Mouse (Mus musculus) MEL (cell line): Measurements from ENCODE around the gene Topbp1. TPM values are rescaled to one million over a fixed set of nuclear protein-coding genes. Genes with fewer than 3 reads are reported as not detected.

ENCODE experiments used
- DNase-seq: peaks from one replicate; pipeline ENCODE4 v3.0.0; 2011; ENCODE audit warnings: low read depth, low spot score
- H3K27ac ChIP-seq: 2 replicates; pipeline ENCODE4 v1.5.1; 2012; ENCODE audit warnings: low read depth, mild to moderate bottlenecking, control low read depth, low read length, moderate library complexity; ENCODE audit not compliant: control insufficient read depth
- H3K27me3 ChIP-seq, 2 experiments: fragments of 150-350 bp in 1 of 2; sonication (generic) in 1 of 2; 2 replicates each; pipeline ENCODE4 v1.6.1; 2012; ENCODE audit warnings: low read length in 2 of 2, mild to moderate bottlenecking in 2 of 2, improper control_type of control experiment in 1 of 2, moderate library complexity in 1 of 2; ENCODE audit not compliant: insufficient read depth in 2 of 2, control insufficient read depth in 1 of 2
- H3K36me3 ChIP-seq, 2 experiments: 2 replicates each; pipeline ENCODE4 v1.6.1; 2012 to 2014; ENCODE audit warnings: low read length in 2 of 2, improper control_type of control experiment in 1 of 2, inconsistent platforms in 1 of 2, mild to moderate bottlenecking in 1 of 2; ENCODE audit not compliant: insufficient read depth in 2 of 2, control insufficient read depth in 1 of 2
- H3K4me1 ChIP-seq, 2 experiments: fragments of 150-350 bp in 1 of 2; sonication (generic) in 1 of 2; 2 replicates each; pipeline ENCODE4 v1.6.1; 2012; ENCODE audit warnings: low read length in 2 of 2, improper control_type of control experiment in 1 of 2, mild to moderate bottlenecking in 1 of 2; ENCODE audit not compliant: insufficient read depth in 2 of 2, control insufficient read depth in 1 of 2
- H3K4me3 ChIP-seq, 2 experiments: fragments of 150-350 bp in 1 of 2; sonication (generic) in 1 of 2; 2 replicates each; pipeline ENCODE4 v1.5.1; 2012; ENCODE audit warnings: low read depth in 2 of 2, low read length in 2 of 2, mild to moderate bottlenecking in 2 of 2, moderate library complexity in 2 of 2, control low read depth in 1 of 2, improper control_type of control experiment in 1 of 2; ENCODE audit not compliant: control insufficient read depth in 1 of 2, insufficient read depth in 1 of 2
- H3K79me2 ChIP-seq: 2 replicates; pipeline ENCODE4 v1.6.1; 2012; ENCODE audit warnings: mild to moderate bottlenecking, low read length, moderate library complexity; ENCODE audit not compliant: control insufficient read depth, poor library complexity, insufficient read depth
- H3K9ac ChIP-seq: 2 replicates; pipeline ENCODE4 v1.6.1; 2012; ENCODE audit warnings: low read depth, mild to moderate bottlenecking, control low read depth, low read length, moderate library complexity; ENCODE audit not compliant: control insufficient read depth, poor library complexity, severe bottlenecking
- H3K9me3 ChIP-seq: fragments of 150-350 bp; sonication (generic); replicated peaks from 2 replicates; pipeline ENCODE4 v1.6.1; 2012; ENCODE audit warnings: mild to moderate bottlenecking, low read length, improper control_type of control experiment, moderate library complexity; ENCODE audit not compliant: insufficient read depth
- CHD2 ChIP-seq: IDR thresholded peaks from 2 replicates; pipeline ENCODE4 v1.6.1; 2011; ENCODE audit warnings: low read length, improper control_type of control experiment
- CTCF ChIP-seq, 3 experiments: IDR thresholded peaks in 2 of 3; conservative IDR thresholded peaks in 1 of 3; 2 replicates each; pipeline ENCODE4 v1.5.1; 2011 to 2012; ENCODE audit warnings: low read length in 3 of 3, low read depth in 2 of 3, mild to moderate bottlenecking in 2 of 3, improper control_type of control experiment in 1 of 3, inconsistent platforms in 1 of 3, mixed read lengths in 1 of 3, moderate library complexity in 1 of 3; ENCODE audit not compliant: control insufficient read depth in 1 of 3, insufficient read depth in 1 of 3, poor library complexity in 1 of 3, severe bottlenecking in 1 of 3
- E2F4 ChIP-seq: IDR thresholded peaks from 2 replicates; pipeline ENCODE4 v1.6.1; 2011; ENCODE audit warnings: low read depth, low read length, improper control_type of control experiment, borderline replicate concordance
- GATA1 ChIP-seq: IDR thresholded peaks from 2 replicates; pipeline ENCODE4 v1.6.1; 2011; ENCODE audit warnings: low read depth, low read length, improper control_type of control experiment
- MAFK ChIP-seq: IDR thresholded peaks from 2 replicates; pipeline ENCODE4 v1.6.1; 2011; ENCODE audit warnings: low read depth, mild to moderate bottlenecking, low read length, improper control_type of control experiment, borderline replicate concordance
- MAZ ChIP-seq: IDR thresholded peaks from 2 replicates; pipeline ENCODE4 v1.6.1; 2012; ENCODE audit warnings: low read depth, mild to moderate bottlenecking, inconsistent platforms, low read length, improper control_type of control experiment
- MEF2A ChIP-seq: IDR thresholded peaks from 2 replicates; pipeline ENCODE4 v1.6.1; 2014; ENCODE audit warnings: low read depth, mild to moderate bottlenecking, inconsistent platforms, low read length, improper control_type of control experiment; ENCODE audit not compliant: poor library complexity, insufficient replicate concordance, severe bottlenecking; ENCODE audit errors: extremely low read depth
- MYB ChIP-seq: IDR thresholded peaks from 2 replicates; pipeline ENCODE4 v1.6.1; 2011; ENCODE audit warnings: mild to moderate bottlenecking, low read depth, low read length, improper control_type of control experiment
- NELFE ChIP-seq: IDR thresholded peaks from 2 replicates; pipeline ENCODE4 v1.6.1; 2011; ENCODE audit warnings: low read depth, low read length, improper control_type of control experiment
- POLR2A ChIP-seq, 2 experiments: IDR thresholded peaks; 2 replicates each; pipeline ENCODE4 v1.6.1; 2011 to 2012; ENCODE audit warnings: low read length in 2 of 2, mild to moderate bottlenecking in 2 of 2, control low read depth in 1 of 2, improper control_type of control experiment in 1 of 2, low read depth in 1 of 2, moderate library complexity in 1 of 2; ENCODE audit not compliant: control insufficient read depth in 1 of 2, insufficient read depth in 1 of 2, poor library complexity in 1 of 2
- POLR2AphosphoS2 ChIP-seq: IDR thresholded peaks from 2 replicates; pipeline ENCODE4 v1.6.1; 2011; ENCODE audit warnings: low read length, improper control_type of control experiment
- POLR2AphosphoS5 ChIP-seq: IDR thresholded peaks from 2 replicates; pipeline ENCODE4 v1.6.1; 2012; ENCODE audit warnings: low read depth, borderline replicate concordance, mild to moderate bottlenecking, inconsistent platforms, low read length, moderate library complexity, mixed read lengths
- RCOR1 ChIP-seq: IDR thresholded peaks from 2 replicates; pipeline ENCODE4 v1.6.1; 2012; ENCODE audit warnings: low read depth, mild to moderate bottlenecking, inconsistent platforms, low read length, improper control_type of control experiment
- SMC3 ChIP-seq: IDR thresholded peaks from 2 replicates; pipeline ENCODE4 v1.6.1; 2011; ENCODE audit warnings: low read depth, low read length, improper control_type of control experiment
- TAL1 ChIP-seq: IDR thresholded peaks from 2 replicates; pipeline ENCODE4 v1.6.1; 2012; ENCODE audit warnings: mild to moderate bottlenecking, inconsistent platforms, low read length, moderate library complexity, mixed read lengths
- TCF12 ChIP-seq: IDR thresholded peaks from 2 replicates; pipeline ENCODE4 v1.6.1; 2014; ENCODE audit warnings: low read depth, mild to moderate bottlenecking, inconsistent platforms, low read length, improper control_type of control experiment, moderate library complexity
- UBTF ChIP-seq: IDR thresholded peaks from 2 replicates; pipeline ENCODE4 v1.6.1; 2012; ENCODE audit warnings: low read depth, mild to moderate bottlenecking, inconsistent platforms, low read length, improper control_type of control experiment, moderate library complexity, borderline replicate concordance; ENCODE audit not compliant: insufficient read depth
- ZKSCAN1 ChIP-seq: IDR thresholded peaks from 2 replicates; pipeline ENCODE4 v1.6.1; 2012; ENCODE audit warnings: low read depth, mild to moderate bottlenecking, inconsistent platforms, low read length, improper control_type of control experiment, moderate library complexity
- ZMIZ1 ChIP-seq: IDR thresholded peaks from 2 replicates; pipeline ENCODE4 v1.6.1; 2012; ENCODE audit warnings: low read depth, mild to moderate bottlenecking, inconsistent platforms, low read length, improper control_type of control experiment, moderate library complexity
- polyA plus RNA-seq, 2 experiments: library from polyadenylated mRNA; stranded (reverse) in 1 of 2; unstranded in 1 of 2; fragments of >175 nt in 1 of 2; fragments of >200 nt in 1 of 2; gene quantifications; 2 replicates each; pipeline versions ENCODE4 v1.2.1 to v1.2.4; 2012; ENCODE audit warnings: low replicate concordance in 2 of 2, low read depth in 1 of 2; ENCODE audit not compliant: insufficient read length in 2 of 2, insufficient read depth in 1 of 2, missing spikeins in 1 of 2
- total RNA-seq: library from RNA; depleted of rRNA; stranded (reverse); fragments of 300-350 nt; gene quantifications from 2 replicates; pipeline ENCODE4 v1.2.3, GENCODE M21; 2012

The Topbp1 gene
- total and polyA plus RNA-seq, 3 experiments: 127 to 756 (median 216) TPM

GRCm38 (mm10) chr9:103382989-103383388 is 78.0 kb downstream of the Topbp1 start:
- Histone ChIP-seq H3K4me1 (no peaks in the 10 kb centered on the region), H3K79me2 (no peaks in the 10 kb centered on the region), H3K9ac (no peak overlapping the region), H3K4me3 (no peak overlapping the region), H3K9me3 (no peaks in the 10 kb centered on the region), H3K27ac (no peak overlapping the region), H3K27me3 (no peaks in the 10 kb centered on the region; a peak in 1 of 4 replicates), H3K36me3 (no peaks in the 10 kb centered on the region)
- no peak for DNase-seq
- TF ChIP-seq MAFK (no peak), ZMIZ1 (no peak), TCF12 (no peak), TAL1 (no peak), MEF2A (no peak), NELFE (no peak), GATA1 (no peak), RCOR1 (no peak), E2F4 (no peak), POLR2A (IDR thresholded peaks at IDR 0.05; ENCODE audit: control insufficient read depth in 1 of 2, insufficient read depth in 1 of 2, low read depth in 1 of 2, low read length in 2 of 2, poor library complexity in 1 of 2) (no peak), MYB (no peak), UBTF (no peak)

- Histone ChIP-seq H3K9me3 (no peaks in the 10 kb centered on the region), H3K36me3 (no peaks in the 10 kb centered on the region), H3K4me1 (no peaks in the 10 kb centered on the region), H3K27ac (no peak overlapping the region), H3K27me3 (no peaks in the 10 kb centered on the region; a peak in 1 of 4 replicates), H3K79me2 (no peaks in the 10 kb centered on the region), H3K9ac (no peak overlapping the region), H3K4me3 (no peak overlapping the region)
- no peak for DNase-seq
- TF ChIP-seq CHD2 (no peak), SMC3 (no peak), POLR2AphosphoS2 (no peak), ZKSCAN1 (no peak), UBTF (no peak), MAFK (no peak), POLR2A (IDR thresholded peaks at IDR 0.05; ENCODE audit: control insufficient read depth in 1 of 2, insufficient read depth in 1 of 2, low read depth in 1 of 2, low read length in 2 of 2, poor library complexity in 1 of 2) (no peak), CTCF (IDR thresholded peaks at IDR 0.05 in 2 of 3, conservative IDR thresholded peaks at IDR 0.05 in 1 of 3; ENCODE audit: control insufficient read depth in 1 of 3, insufficient read depth in 1 of 3, low read depth in 2 of 3, low read length in 3 of 3, poor library complexity in 1 of 3, severe bottlenecking in 1 of 3) (no peak), POLR2AphosphoS5 (no peak), MAZ (no peak)
Measured at GRCm38 (mm10) chr9:103383576-103383975, 78.6 kb downstream of the Topbp1 start.
